Mouse (Mus musculus) embryonic stem cell, embryonic (primary cell): ENCODE measurements around the gene Mtfr1l.

Source experiments
- CTCF ChIA-PET, 4 experiments: fragments of 300-600 bp in 2 of 4; fragments of 350-600 bp in 2 of 4; sonication (Branson Sonifier 250); formaldehyde crosslinking; loops; one replicate each; lab custom pipeline; 2022; ENCODE audit warnings: inconsistent platforms in 2 of 4; lab: Charles Lee
- POLR2A ChIA-PET, 4 experiments: fragments of 300-600 bp in 2 of 4; fragments of 350-600 bp in 2 of 4; sonication (Branson Sonifier 250); formaldehyde crosslinking; loops; one replicate each; lab custom pipeline; 2022; ENCODE audit warnings: antibody characterized with exemption in 4 of 4, inconsistent platforms in 1 of 4; lab: Charles Lee

The Mtfr1l gene

GRCm38 (mm10) chr4:134494780-134495545 is 40.2 kb downstream of the Mtfr1l start:
- ChIA-PET POLR2A (interaction anchor here in 2 of 4 experiments (0.5 to 6.6 kb wide), 28 partner anchors 8 to 688 kb away, joined by 3 to 50 read pairs (median 6); partner anchors contain the start of genes Aunip (in 2 of the 2), Stmn1 (in 2 of the 2) and Cep85 (in 1 of the 2)), CTCF (interaction anchor here in 3 of 4 experiments (0.6 to 3.1 kb wide), 8 partner anchors 11 to 417 kb away, joined by 3 to 14 read pairs (median 4); partner anchors contain the start of genes Aunip (in 1 of the 3) and Pafah2 (in 1 of the 3))

- ChIA-PET POLR2A (interaction anchor here (0.6 to 6.6 kb wide), 20 partner anchors 9 to 689 kb away, joined by 3 to 50 read pairs (median 4); partner anchors contain the start of genes Aunip (in 2 of the 4) and Pdik1l (in 1 of the 4)), CTCF (interaction anchor here in 3 of 4 experiments (0.9 to 3.1 kb wide), 5 partner anchors 11 to 75 kb away, joined by 3 to 14 read pairs (median 3); no protein-coding TSS in a partner anchor)
Observed at GRCm38 (mm10) chr4:134494161-134494560, 41.0 kb downstream of the Mtfr1l start.

GRCm38 (mm10) chr4:134491716-134492115 is 43.5 kb downstream of the Mtfr1l start:
- ChIA-PET CTCF (interaction anchor here in 2 of 4 experiments (0.6 to 0.7 kb wide), 2 partner anchors 13 to 36 kb away, joined by 3 to 5 read pairs; no protein-coding TSS in a partner anchor), POLR2A (interaction anchor here in 3 of 4 experiments (0.6 to 5.5 kb wide), 16 partner anchors 9 to 148 kb away, joined by 3 to 29 read pairs (median 4); partner anchors contain the start of genes Aunip (in 2 of the 3) and Stmn1 (in 1 of the 3))

DNA sequence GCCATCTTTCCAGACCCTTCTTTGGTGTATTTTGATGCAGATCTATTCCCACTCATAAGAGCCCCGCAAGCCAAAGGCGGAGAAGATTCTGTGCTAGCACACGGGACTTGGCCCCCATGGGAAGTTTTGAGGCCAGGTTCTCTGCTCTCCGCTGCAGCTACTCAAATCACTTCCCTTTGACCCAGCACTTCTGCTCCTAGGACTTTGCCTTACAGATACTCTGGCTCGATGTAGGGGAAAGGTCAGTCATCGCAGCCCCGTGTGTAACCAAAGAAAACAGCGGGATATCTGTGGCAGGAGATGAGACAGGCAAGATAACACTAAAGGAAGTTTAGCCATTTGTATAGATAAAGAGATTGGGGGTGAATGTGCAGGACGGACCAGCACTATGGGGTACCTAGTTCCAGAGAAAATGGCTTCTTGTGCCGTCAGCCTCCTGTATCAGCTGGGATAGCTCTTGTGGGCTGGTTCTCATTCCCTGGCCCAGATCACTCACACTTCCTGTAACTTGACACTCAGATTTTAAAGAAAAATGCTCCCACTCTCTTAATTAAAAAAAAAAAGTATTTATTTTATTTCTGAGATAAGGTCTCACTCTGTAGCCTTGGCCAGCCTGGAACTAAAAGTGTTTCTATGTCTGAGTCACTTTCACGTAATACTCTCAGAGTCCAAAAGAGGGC is 45.1 kb downstream of the Mtfr1l start:
- POLR2A ChIA-PET: interaction anchor here in 2 of 4 experiments (0.5 to 2.1 kb wide), 10 partner anchors 13 to 162 kb away, joined by 3 to 9 read pairs (median 4); partner anchors contain the start of gene Aunip (in 1 of the 2)
- CTCF ChIA-PET: interaction anchor here in 2 of 4 experiments (0.5 to 3.7 kb wide), 3 partner anchors 12 to 43 kb away, joined by 3 to 18 read pairs (median 4); no protein-coding TSS in a partner anchor

DNA sequence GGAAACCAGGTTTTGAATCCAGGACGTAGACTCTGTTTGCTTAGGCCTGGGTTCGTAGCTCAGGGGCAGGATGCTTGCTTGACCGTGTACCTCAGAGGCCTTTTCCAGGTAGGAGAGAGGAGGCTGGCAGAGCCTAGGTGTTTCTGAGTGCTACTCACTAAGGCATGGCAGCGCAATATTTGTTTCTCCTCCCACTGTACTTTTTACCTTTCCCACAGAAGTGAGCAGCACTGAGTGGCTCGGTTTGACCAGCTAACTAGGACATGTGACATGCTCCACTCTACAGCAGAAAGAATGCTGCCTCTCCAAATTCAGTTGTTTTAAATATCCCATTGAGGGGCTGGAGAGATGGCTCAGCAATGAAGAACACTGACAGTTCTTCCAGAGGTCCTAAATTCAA is 47.0 kb downstream of the Mtfr1l start:
- POLR2A ChIA-PET: interaction anchor here in 3 of 4 experiments (0.5 to 3.3 kb wide), 8 partner anchors 8 to 452 kb away, joined by 3 to 11 read pairs (median 4); partner anchors contain the start of genes Paqr7 (in 3 of the 3) and Aunip (in 1 of the 3)
- CTCF ChIA-PET: interaction anchor here in 3 of 4 experiments (0.6 to 3.7 kb wide), 4 partner anchors 10 to 879 kb away, joined by 3 to 18 read pairs (median 5); no protein-coding TSS in a partner anchor

DNA sequence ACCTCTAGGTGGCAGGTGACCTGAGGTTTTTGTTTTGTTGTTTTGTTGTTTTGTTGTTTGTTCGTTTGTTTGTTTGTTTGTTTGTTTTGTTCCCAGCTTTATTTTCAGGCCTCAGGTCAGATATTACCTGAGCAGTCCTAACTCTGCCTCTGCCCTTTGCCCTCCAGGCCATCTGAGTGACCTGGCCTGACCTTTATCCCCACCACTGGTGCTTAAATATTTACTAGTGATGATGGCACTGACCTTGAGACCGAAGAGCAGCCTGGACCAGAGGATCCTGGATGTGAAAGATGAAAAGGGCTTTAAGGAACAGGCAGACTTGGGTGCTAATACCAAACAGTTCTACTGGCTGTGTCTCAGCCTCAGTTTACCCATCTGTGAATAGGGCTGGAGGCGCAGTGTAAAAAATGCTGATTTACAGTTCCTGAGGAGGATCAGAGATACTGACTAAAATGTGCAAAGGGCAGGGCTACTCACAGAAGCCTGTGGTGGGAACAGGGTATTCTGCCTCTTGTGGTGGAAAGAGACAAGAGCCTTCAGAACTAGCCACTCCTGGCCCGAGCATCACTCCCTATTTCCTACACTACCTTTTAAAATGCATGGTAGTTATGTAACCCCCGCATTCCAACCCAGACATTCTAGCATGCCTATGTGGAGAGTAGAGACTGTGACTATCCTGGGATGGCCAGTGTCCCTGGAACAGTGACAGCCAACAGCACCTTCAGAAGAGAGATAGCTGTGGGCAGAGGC is 49.9 kb downstream of the Mtfr1l start:
- CTCF ChIA-PET: interaction anchor here in 2 of 4 experiments (0.6 to 1.1 kb wide), 4 partner anchors 12 to 141 kb away, joined by 3 to 7 read pairs (median 4); partner anchors contain the start of gene Pafah2 (in 1 of the 2)

DNA sequence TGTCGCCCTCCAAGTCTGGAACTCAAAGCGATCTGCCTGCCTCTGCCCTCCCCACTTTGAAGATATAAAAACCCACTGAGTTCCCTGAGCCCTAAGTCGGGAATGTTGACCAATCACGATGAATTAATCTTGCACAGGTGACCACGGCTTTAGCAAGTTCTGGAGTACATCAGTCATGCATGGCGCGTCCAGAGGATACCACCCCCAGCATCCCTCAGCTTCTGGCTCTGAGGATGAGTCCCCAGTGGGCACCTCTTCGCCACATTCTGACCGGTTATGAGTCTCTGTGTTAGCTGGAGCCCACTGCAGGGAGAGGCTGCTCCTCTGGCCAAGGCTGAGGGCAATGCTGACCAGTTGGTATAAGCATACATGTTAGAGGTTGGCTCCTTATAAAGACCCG is 51.0 kb downstream of the Mtfr1l start:
- CTCF ChIA-PET: interaction anchor here in 3 of 4 experiments (0.6 to 1.8 kb wide), 7 partner anchors 10 to 1524 kb away, joined by 3 to 9 read pairs (median 4); partner anchors contain the start of gene Paqr7 (in 1 of the 3)

More for the DNA sequence above, 49.9 kb downstream of the Mtfr1l start:
- POLR2A ChIA-PET: interaction anchor here in 3 of 4 experiments (0.7 to 1.9 kb wide), 5 partner anchors 12 to 375 kb away, joined by 3 to 6 read pairs (median 4); partner anchors contain the start of gene Stmn1 (in 1 of the 3)

DNA sequence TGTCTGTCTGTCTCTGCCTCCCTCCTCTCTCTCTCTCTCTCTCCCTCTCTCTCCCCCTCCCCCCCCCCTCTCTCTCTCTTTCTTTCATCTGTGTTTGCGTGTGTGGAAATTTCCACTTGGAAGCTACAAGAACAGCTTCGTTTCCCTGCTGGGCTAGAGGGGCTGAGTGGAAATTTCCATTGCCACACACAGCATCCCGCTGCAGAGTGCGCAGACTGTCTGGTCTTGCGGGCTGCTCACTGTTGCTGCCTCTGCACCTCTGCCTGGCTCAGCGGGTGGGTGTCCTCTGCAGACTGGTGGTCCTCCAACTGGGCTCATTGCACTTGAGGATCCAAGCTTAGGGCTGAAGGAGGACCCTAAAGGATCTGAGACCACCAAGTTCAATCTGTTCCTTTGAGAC is 51.5 kb downstream of the Mtfr1l start:
- CTCF ChIA-PET: interaction anchor here in 3 of 4 experiments (0.6 to 1.8 kb wide), 6 partner anchors 10 to 1525 kb away, joined by 3 to 9 read pairs (median 4); partner anchors contain the start of genes Pafah2 (in 1 of the 3) and Paqr7 (in 1 of the 3)
- POLR2A ChIA-PET: interaction anchor here in 3 of 4 experiments (0.6 to 1.9 kb wide), 11 partner anchors 8 to 583 kb away, joined by 3 to 6 read pairs (median 3); partner anchors contain the start of gene Stmn1 (in 1 of the 3)

More for the DNA sequence above, 51.0 kb downstream of the Mtfr1l start:
- POLR2A ChIA-PET: interaction anchor here in 3 of 4 experiments (0.6 to 1.9 kb wide), 9 partner anchors 10 to 374 kb away, joined by 3 to 6 read pairs (median 4); partner anchors contain the start of gene Stmn1 (in 1 of the 3)

DNA sequence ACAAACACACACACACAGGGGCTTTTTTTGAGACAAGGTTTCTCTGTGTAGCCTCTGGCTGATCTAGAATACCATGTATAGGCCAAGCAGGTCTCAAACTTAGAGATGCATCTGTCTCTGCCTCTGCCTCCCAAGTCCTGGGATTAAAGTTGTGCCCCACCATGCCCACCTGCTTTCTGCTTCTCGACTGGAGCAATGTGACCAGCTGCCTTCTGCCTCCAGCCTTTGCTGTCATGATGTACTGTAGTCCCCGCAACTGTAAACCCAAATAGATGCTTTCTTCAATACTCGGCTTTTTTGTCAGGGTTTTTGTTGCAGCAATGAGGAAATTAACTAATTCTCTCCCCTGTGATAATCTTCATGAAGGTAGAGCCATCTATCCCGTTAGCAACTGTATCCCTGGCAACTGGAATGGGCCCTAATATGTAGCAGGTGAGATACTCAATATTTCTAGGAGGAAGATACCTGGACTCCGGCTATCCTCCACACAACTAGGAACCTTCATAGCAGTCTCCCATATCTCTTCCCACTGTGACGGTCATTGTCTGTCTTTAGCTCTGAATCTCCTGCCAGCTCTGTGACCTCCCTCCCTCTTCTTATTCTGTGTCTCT is 52.0 kb downstream of the Mtfr1l start:
- ChIA-PET CTCF (interaction anchor here in 3 of 4 experiments (0.5 to 1.8 kb wide), 7 partner anchors 11 to 219 kb away, joined by 3 to 9 read pairs (median 4); partner anchors contain the start of genes Pafah2 (in 1 of the 3) and Paqr7 (in 1 of the 3)), POLR2A (interaction anchor here in 3 of 4 experiments (0.6 to 2.2 kb wide), 11 partner anchors 8 to 583 kb away, joined by 3 to 8 read pairs (median 4); partner anchors contain the start of genes Aunip (in 1 of the 3) and Stmn1 (in 1 of the 3))

- CTCF ChIA-PET: interaction anchor here in 2 of 4 experiments (0.6 to 1.8 kb wide), 5 partner anchors 14 to 220 kb away, joined by 3 to 6 read pairs (median 4); partner anchors contain the start of genes Pafah2 (in 1 of the 2) and Paqr7 (in 1 of the 2)
Observed at GRCm38 (mm10) chr4:134482442-134482841, 52.7 kb downstream of the Mtfr1l start.

GRCm38 (mm10) chr4:134481270-134481669 is 53.9 kb downstream of the Mtfr1l start:
- ChIA-PET CTCF (interaction anchor here in 2 of 4 experiments (0.7 to 1.9 kb wide), 9 partner anchors 10 to 295 kb away, joined by 3 to 8 read pairs (median 4); partner anchors contain the start of genes Pafah2 (in 2 of the 2), Cep85 (in 1 of the 2) and Paqr7 (in 1 of the 2)), POLR2A (interaction anchor here in 2 of 4 experiments (0.6 to 2.8 kb wide), 17 partner anchors 9 to 442 kb away, joined by 3 to 9 read pairs (median 3); partner anchors contain the start of genes Pafah2 (in 2 of the 2), Paqr7 (in 2 of the 2), Aunip (in 1 of the 2) and Rsrp1 (in 1 of the 2))

More at GRCm38 (mm10) chr4:134482442-134482841, 52.7 kb downstream of the Mtfr1l start:
- POLR2A ChIA-PET: interaction anchor here in 2 of 4 experiments (0.6 to 2.2 kb wide), 6 partner anchors 9 to 71 kb away, joined by 3 to 8 read pairs (median 4); partner anchors contain the start of genes Aunip (in 1 of the 2) and Paqr7 (in 1 of the 2)

- ChIA-PET CTCF (interaction anchor here in 2 of 4 experiments (0.7 to 1.9 kb wide), 8 partner anchors 10 to 294 kb away, joined by 3 to 8 read pairs (median 4); partner anchors contain the start of genes Cep85 (in 1 of the 2), Pafah2 (in 1 of the 2) and Paqr7 (in 1 of the 2)), POLR2A (interaction anchor here in 2 of 4 experiments (0.8 to 2.8 kb wide), 15 partner anchors 8 to 442 kb away, joined by 3 to 9 read pairs (median 4); partner anchors contain the start of genes Pafah2 (in 2 of the 2), Aunip (in 1 of the 2), Paqr7 (in 1 of the 2) and Rsrp1 (in 1 of the 2))
Observed at GRCm38 (mm10) chr4:134480864-134481263, 54.3 kb downstream of the Mtfr1l start.

- ChIA-PET CTCF (interaction anchor here in 3 of 4 experiments (0.8 to 10.5 kb wide), 6 partner anchors 9 to 87 kb away, joined by 3 to 213 read pairs (median 6); partner anchors contain the start of gene Pafah2 (in 1 of the 3)), POLR2A (interaction anchor here in 2 of 4 experiments (0.7 to 14.9 kb wide), 5 partner anchors 9 to 83 kb away, joined by 3 to 261 read pairs (median 8); partner anchors contain the start of genes Pafah2 (in 1 of the 2) and Stmn1 (in 1 of the 2))
Observed at GRCm38 (mm10) chr4:134479839-134480238, 55.3 kb downstream of the Mtfr1l start.

DNA sequence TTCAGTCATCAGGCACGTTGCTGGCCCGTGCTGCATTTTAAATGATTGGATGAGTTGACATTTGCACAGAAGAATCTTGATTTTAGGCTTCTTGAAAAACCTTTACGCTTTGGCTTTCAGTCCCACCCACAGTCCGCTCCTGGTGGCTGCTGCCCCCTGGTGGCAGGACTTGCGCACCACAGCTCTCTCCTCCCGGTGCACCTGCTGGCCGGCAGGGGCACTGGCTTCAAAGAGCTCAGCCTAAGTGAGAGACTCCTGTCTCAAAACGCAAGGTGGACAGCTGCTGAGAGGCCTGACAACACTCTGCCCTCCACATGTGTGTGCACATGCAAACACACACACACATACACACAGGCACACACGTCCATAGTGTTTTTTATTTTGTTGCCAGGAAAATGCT is 57.2 kb downstream of the Mtfr1l start:
- POLR2A ChIA-PET: interaction anchor here in 3 of 4 experiments (0.7 to 14.9 kb wide), 42 partner anchors 8 to 236 kb away, joined by 3 to 261 read pairs (median 4); partner anchors contain the start of genes Pafah2 (in 3 of the 3), Stmn1 (in 3 of the 3), Aunip (in 1 of the 3) and Paqr7 (in 1 of the 3)
- CTCF ChIA-PET: interaction anchor here (0.5 to 10.5 kb wide), 104 partner anchors 10 to 1221 kb away, joined by 3 to 213 read pairs (median 4); partner anchors contain the start of genes Pafah2 (in 4 of the 4), Paqr7 (in 3 of the 4), Aunip (in 2 of the 4) and Stmn1 (in 2 of the 4)
